Mouse (Mus musculus) megakaryocyte progenitor cell, adult 5-6 weeks (primary cell): ENCODE measurements around the gene Frmpd2. TPM values are rescaled to one million over a fixed set of nuclear protein-coding genes. Genes with fewer than 3 reads are reported as not detected.
A peak's percentile ranks its signal among the peaks of the same experiment; 100 is the strongest.

ENCODE experiments used
- ATAC-seq: replicated peaks from 2 replicates; pipeline ENCODE4 v1.8.0; 2016; ENCODE audit warnings: mild to moderate bottlenecking, moderate TSS enrichment, inconsistent platforms; ENCODE audit not compliant: poor library complexity
- total RNA-seq, 2 experiments: library from RNA; stranded (forward) in 1 of 2; stranded (reverse) in 1 of 2; fragments of 157-497, 149-512 nt in 1 of 2; fragments of 200-1000 nt in 1 of 2; gene quantifications; 2 replicates each; pipeline versions ENCODE4 v1.2.3 to v1.2.4; 2015 to 2017

Gene Frmpd2
- total RNA-seq (2015) (not detected in 2 replicates), total RNA-seq (2017) (not detected in 2 replicates)

DNA sequence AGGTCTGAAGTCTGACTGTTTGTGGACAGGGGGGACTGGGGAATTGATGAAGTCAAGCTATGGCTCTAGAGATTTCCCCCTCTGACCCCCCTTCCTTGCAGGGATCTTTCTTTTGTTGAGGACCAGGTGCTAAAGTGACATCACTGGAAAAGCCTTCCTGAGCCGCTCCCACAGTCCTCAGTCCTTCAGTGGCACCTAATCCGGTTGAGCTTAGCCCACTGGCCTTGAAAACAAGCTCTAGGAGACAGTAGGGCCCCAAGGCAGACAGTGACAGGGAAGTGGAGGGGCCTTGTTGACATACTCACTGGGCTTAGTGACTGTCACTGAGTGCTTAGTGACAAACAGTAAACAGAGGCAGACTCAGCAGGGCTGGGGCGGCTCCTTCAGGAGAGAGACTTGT lies at the start of gene Frmpd2:
TSS of gene Frmpd2 (plus strand) at position 366 of the 400 bp plus-strand sequence.
- no peak for ATAC-seq

DNA sequence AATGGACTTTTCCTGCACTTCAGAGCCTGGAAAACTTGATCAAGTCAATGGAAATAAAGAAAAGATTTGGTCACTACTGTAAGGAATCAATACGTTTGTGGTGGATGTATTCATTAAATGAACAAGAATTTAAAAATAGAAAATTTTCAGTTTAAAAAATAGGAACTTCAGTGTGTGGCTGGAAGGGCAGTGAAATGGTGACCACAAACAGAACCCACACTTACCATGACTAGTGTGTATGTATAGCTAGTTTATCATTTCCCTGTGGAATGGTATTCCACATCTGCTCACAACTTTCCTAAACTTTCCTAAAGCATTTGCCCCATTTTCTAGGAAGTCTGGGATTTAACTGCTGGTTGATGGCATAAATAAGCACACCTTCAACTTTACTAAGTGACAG lies 48.5 kb upstream of the Frmpd2 start:
- peak; percentile 65 for ATAC-seq

DNA sequence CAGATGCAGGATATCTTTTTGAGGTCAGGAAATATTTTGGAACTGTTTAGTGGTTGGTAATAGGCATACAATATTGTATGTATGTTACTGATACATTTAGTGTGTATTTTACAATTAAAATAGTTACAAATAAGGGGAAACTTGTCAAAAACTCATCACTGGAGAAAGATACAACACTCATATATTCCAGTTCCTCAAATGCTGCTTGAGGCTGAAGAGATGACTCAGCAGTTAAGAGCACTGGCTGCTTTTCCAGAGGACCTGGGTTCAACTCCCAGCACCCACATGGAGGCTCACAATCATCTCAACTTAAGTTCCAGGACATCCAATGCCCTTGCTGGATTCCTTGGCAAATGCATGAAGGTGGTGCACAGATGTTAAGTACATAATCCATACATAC lies 47.4 kb upstream of the Frmpd2 start:
- peak; percentile 63 for ATAC-seq

DNA sequence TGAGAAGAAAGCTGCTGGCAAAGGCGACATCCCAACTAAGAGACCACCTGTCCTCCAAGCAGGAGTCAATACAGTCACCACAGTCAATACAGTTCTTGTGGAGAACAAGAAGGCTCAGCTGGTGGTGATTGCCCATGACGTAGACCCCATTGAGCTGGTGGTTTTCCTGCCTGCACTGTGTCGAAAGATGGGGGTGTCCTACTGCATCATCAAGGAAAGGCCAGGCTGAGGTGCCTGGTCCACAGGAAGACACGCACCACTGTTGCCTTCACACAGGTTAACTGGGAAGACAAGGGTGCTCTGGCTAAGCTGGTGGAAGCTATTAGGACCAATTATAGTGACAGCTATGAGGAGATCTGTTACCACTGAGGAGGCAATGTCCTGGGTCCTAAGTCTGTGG lies 39.0 kb upstream of the Frmpd2 start:
- ATAC-seq, result peak; percentile 44; the same call in 1 of the 2 replicates

DNA sequence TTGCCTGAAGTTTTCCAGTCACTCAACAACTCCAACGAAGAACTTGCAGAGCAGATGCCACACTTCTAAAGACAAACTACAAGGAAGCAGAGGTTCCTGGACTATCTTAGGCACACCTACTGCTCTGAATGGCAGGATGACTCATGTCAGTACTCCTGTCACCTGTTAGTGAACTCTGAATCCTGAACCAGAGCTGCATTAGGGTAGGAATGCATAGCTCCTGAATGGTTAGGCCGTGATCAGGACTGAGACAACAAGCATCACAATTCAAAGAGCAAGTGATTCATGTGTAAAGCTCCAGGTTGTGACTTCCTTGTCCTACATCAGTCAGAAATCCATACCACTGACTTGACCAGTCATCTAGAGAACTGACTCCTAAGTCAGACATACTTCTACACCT lies 27.7 kb upstream of the Frmpd2 start:
- no peak for ATAC-seq

DNA sequence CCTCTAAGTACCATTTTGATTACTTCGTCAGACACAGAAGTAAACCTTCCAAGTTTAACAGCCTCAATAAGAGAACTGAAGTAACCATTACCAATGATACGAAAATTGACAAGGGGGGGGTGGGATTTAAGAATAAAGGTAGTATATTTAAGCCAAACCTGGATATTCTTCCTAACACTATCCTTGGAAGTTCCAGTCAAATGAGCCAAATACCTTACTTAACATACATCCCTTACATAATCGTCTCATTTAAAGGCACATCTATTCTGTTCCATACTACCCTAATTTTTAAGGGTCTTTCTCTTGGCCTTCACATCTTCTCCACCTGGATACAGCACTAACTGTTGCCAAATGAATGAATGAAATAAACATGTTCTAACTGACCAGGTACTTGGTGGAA lies 25.5 kb upstream of the Frmpd2 start:
- ATAC-seq, result no peak

DNA sequence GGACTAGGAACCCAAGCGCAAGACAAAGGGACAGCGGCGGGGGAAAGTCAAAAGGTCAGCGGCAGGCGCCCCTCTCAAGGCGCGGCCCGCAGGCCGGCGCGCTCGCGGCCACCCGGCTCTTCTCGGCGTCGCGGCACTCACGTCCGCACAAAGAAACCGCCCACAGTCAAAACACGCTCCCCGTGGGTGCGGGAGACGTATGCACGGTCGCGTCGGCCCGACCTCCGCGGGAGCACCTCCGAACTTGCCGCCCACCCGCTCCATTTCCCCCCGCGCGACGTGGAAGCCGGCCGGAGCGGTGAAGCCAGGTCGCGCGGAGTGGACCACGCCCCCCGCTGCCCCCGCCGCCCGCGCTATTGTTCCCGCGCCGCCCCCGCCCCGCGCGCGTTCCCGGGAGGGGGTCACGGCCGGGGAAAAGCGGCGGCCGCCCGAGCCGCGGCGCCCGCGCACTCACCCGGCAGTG lies 24.9 kb upstream of the Frmpd2 start:
- no peak for ATAC-seq

DNA sequence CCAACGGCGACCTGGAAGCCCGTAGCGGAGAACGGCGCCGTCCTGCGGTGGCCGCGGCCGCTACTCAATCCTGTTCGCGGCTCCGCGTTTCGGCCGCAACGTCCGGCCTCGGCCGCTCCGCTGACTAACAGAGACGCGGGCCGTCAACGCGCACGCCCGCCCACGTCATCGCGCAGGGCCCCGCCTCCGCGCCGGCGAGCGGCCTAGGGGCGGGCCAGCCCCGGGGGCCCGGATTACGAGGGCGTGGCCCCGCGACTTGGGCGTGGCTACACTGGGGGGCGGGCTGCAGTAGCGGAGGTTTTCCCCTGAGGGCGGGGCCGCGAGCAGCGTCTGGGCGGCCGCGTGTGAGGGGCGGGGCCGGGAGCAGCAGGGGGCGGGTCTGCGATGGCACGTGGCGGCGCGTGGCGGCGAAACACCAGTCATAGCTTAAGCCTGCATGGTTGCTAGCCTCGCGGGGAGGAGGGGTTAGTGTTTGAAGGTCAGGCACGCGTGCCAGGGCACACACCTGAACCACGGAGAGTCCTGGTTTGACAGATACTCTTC lies 24.4 kb upstream of the Frmpd2 start, which contains the start of gene Mapk8:
TSS of gene Mapk8 (minus strand) at position 132 of the 543 bp plus-strand sequence.
- peak; percentile 97 for ATAC-seq

DNA sequence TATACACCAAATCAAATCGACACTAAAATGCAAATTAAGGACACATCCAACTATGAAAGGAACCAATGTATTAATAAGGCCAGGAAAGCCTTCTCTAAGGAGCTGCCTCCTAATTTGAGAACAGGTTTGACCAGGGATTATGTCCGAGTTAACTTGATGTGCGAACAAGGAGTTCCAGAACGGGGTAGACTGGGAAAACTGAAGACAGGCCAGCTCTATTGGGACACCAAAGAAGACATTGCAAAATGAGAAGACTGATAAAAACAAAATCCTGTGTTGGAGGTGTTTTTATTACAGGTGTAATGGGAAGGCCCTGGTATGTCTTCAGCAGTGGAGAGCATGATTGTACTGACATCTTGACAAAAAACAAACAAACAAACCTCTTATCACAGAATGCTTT lies 23.2 kb upstream of the Frmpd2 start:
- no peak for ATAC-seq

DNA sequence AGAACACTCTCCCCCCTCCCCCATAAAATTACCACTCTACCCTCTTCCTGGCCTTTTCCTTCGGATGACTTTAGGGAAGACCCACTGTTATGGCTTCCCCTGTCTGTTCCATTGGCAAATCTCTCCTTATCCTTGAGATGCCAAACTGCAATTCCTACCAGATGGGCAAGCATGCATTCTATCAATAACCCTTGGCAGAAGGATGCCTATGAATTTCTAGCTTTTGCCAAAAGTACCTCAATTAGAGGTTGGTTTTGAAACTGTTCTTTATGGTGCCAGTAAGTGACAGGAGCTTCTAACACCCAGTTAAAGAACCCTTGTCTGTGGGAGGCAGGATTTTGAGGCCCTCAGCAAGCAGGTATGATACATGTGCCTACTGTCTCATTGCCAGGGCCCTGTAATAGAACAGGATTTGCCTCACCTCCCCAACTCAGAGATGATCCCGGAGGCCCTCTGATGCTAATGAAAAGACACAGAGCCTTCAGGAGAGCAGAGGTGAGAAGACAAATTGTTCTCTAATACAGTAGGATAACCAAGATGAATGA lies 22.1 kb upstream of the Frmpd2 start:
- no peak for ATAC-seq

DNA sequence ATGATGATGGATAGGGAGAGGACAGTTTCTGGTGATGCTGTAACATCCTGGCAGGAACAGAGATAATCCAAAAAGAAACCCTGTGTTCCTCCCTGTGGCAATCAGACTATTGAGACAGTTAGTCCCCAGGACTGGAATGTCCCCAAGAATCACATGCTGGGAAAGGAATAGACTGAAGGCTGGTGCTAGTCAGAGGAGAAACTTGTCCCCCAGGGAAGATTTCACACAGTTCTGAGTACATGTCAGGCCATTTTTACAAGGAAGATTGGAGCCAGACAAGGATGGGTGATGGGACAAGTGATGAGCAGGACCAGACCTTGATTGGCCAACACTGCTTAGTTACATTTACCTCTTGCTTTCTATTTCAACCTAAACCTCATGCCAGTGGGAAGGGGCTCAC lies 21.2 kb upstream of the Frmpd2 start:
- ATAC-seq, result no peak

DNA sequence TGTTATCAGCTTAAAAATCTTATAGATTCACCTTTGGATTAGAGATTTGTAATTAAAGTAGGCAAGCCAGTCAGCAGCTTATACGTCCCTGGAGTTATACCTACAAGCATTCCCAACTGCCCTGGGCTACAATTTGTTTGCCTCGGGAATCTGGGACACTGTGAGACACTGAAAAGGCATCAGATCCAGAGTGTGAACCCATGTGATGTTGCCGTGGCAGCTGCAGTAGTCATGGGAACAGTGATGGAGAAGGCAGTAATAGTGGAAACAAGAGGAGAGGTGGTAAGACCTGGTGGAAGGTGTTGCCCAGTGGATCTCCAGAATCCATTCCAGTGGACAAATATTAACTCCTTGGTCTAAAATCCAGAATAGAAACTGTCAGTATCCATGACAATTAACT lies 7.8 kb upstream of the Frmpd2 start:
- no peak for ATAC-seq

DNA sequence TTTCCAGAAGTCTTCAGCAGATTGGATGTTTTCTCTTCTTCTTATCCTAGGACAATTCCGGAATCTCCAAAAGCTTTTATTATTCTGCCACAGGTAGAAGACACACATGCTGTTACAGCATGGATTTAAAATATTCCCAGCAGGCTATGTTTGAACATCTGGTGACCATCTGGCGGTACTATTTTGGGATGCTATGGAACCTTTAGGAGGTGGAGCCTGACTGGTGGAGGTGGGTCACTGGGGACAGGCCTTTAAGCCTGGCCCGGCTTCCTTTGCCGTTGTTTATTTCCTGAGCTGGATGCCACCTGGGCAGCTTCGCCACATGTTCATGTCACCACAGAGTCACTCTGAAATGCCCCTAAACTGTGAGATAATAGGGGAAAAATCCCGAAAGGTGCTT lies 3.7 kb upstream of the Frmpd2 start:
- no peak for ATAC-seq

DNA sequence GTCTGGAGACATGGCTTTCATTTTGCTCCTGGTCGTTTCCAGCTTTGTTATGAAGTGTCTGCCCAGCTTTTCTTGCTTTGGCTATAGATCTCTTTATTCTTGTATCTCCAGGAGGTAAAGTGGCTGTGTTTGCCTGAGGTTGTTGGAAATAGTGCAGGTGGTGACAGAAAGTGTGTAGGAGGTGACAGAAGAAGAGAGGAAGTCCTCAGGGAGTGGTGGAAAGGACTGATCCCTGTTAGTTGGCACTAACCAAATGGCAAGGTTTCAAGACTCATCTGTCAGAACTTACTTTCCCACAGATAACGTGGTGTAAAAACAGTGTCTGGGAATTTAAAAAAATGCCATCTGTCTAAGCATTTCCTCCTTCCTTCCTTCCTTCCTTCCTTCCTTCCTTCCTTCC lies 3.0 kb downstream of the Frmpd2 start:
- no peak for ATAC-seq

DNA sequence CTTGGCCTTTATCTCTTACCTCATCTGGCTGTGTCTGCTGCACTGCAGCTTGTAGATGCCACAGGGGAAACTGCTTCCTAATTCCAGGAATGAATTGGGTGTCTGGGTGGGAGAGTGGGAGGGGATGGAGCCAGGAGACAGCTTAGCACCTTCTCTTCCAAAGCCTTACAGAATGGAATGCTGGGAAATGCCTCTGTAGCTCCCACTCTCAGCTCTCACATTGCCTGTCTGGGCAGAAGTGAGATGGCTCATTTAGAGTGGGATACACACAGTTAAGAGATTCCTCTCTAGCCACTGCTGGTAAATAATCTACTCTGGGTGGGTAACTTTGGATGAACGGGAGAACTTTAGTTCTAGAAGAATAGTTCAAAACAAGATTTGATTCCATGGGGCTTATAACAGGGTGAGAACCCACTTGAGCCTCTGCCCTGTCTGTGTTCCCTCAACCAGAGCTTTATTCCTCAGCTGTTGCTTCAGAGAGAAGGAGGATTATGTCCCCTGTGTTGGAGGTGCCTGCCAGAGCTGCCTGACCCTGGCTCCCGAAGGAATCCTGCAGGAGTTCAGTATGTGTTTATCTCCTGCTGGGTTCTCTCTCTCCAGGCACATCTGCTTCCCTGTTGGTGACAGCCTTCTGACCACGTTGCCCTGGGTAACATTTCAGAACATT lies 4.7 kb downstream of the Frmpd2 start:
- ATAC-seq, result no peak

DNA sequence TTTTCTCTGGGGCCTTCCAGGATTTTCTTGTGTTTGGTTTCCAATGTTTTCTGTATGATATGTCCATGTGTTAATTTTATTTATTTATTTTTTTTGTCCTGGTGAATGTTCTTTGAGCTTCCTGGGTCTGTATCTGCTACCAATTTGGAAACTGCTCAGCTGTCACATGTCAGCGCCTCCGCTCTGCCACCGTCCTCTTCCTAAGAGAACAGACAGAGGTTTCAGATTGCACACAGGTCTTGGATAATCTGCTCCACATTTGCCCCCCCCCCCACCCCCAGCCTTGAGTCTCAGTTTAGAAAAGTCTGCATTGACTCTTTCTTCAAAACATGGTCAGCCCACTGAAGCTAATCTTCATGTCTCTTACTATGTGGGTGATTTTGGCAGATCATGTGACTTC lies 10.5 kb downstream of the Frmpd2 start:
- no peak for ATAC-seq

DNA sequence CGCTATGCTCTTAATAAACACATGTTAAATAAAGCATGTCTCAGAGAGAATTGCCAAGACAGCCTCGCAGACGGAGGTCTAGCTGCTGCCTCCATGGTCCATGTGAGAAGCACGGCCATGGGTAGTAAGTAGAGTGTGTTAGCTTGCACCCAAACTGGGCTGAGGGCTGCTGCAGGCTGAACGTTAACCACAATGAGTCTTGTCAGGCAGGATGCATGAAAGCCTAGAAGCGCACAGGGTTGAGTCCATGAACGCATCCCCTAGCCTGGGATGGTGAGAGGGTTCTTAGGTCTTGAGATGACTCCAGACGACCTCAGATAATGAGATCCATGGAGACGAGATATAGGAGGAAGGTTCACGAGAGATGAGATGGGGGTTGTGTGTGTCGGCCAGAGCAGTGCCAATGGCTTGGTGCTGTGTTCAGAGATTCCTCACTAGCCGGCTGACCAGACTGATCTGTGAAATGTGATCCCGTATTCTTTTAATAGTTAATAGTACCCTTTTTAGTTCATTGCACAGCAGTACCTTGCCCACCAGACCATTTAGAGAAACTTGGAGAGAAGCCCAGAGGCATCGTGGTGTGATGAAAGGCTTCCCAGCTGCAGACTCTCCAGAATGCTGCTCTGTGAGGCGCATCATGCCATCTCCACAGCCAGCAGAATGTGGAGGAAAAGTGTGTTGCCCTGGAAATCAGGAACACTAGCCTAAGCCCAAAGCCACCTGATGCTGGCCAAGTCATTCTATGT lies 16.5 kb downstream of the Frmpd2 start:
- no peak for ATAC-seq

DNA sequence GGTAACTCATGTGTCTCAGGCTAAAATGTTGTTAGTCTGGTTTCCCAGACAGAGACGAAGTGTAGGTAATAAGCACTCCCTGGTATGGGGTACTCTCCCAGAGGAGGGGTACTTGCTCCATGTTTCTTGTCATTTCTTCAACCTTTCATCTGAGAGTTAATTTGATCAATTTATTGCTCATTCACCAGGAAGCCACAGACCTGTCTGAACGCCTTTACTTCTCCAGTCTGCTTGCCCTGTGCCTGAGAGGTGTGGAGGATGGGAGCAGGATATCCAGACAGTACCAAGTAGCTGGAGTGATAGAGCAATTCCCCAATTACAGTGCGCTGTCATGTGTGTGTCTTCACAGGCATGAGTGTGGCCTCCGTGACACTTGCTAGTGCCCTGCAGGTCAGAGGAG lies 23.7 kb downstream of the Frmpd2 start:
- no peak for ATAC-seq

DNA sequence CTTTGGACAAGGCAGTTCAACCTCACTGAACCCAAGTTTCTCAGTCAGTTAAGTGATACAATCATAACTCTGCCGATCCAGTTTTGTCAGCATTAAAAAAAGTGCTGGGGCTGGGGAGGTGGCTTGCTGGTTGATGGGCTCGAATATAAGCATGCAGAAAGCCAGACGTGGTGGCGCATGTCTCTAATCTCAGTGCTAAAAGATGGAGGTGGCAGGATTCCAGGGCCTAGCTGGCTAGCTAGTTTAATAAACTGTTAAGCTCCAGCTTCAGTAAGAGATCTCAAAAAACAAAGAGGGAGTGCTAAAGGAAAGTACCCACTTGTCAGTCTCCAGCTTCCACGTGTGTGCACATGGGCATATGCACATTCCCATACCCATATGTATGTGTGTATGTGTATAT lies 25.9 kb downstream of the Frmpd2 start:
- no peak for ATAC-seq

DNA sequence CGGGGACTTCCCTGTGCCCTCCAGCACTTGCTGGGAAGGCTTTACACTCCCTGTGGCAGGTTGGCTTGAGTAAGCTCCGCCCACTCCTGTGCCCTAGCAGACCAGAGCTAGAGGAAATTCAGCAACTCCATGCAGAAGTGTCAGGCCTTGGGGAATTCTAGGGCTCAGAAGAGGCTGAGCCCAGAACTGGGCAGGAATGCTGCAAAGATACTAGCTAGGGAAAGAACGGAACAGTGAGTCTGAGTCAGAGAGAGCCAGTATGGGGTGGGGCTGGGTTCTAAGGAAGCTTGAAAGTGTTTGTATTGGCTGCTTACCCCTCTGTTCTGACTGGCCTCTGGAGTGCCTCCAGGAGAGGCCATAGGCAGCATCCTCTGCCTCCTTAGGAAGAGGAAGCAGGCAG lies 27.4 kb downstream of the Frmpd2 start:
- ATAC-seq, result no peak

DNA sequence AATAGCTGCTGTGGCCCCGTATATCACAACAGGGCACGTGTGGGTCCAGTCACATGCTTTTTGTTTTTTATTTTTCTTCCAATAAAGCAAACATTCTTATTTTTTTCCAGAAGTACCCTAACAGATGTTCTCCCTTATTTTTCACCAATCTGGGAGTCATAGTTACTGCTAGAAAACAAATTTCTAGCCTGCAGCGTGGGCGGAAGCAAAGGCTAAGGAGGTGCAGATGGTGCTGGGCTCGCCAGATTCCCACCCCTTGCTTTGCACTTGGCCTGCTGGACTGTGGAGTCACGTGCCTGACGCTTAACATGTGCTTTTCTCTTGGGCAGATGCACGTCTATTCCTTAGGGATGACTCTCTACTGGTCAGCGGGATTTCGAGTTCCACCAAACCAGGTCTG lies 29.1 kb downstream of the Frmpd2 start:
- no peak for ATAC-seq

DNA sequence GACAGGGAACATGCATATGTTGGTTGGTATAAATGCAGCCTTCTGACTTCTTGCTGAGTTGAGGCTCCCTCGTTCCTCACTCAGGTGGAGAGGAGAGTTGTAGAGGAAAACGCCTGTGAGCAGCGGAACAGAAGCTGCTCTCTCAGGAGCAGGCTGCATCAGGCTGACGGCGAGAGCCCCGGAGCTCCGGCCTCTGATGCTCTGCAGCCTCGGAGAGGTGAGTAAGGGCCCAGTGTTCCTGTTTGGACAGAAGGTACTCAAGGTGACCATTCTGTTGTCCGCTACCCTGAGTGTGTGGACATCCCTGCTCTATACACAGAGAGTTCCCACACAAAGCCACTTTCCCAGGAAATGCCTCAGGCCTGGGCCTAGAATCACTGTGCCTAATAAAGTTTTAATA lies 31.8 kb downstream of the Frmpd2 start:
- ATAC-seq, result no peak
